15 mouse cellular contexts compared by ENCODE assay signal in the genomic region with DNA sequence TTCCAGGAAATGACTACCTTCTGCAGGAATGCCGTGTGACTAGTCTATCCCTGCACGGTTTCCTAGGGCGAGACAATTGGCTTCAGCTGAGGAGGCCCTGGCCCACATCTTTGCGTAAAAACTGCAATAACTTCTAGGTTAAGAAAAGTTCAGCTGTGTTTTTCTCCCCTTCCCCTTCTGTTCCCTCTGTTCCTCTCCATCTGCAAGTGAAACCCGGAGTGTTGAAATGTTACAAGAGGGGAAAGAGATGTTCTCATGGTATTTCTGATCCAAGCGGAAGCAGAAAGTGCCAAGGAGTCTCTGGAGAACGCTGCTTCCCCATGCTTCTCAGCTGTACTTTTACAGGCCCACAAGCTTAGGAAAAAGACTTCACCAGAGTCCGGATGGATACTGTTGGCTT.
DNase-seq lines count a peak whose midpoint lies in the region; ATAC-seq lines count a peak whose summit lies in the region.
"Had no signal": no experiment of that assay in that cellular context is flagged by ENCODE, and none has a peak within 500 bp of the region (broad histone marks: within the 10 kb centered on the region; RNA-seq: fewer than 3 reads in every experiment).

No protein-coding gene starts in this region.

- 0 out of 2 replicates have a peak, but pooled peaks cover 3% of the 10 kb centered on the region for H3K27me3 ChIP-seq in kidney, embryonic 15.5 days
- H3K27me3 ChIP-seq in embryonic facial prominence, embryonic 15.5 days: no peaks in the 10 kb centered on the region
- H3K27me3 ChIP-seq in limb, embryonic 10.5 days (ENCODE audit: low read depth, poor library complexity, severe bottlenecking): peaks cover 12% of the 10 kb centered on the region; the same call in 1 of the 2 replicates
- H3K27me3 ChIP-seq: hindbrain, embryonic 12.5 days; neural tube, embryonic 12.5 days had no signal

- H3K9me3 ChIP-seq in kidney, embryonic 15.5 days (replicated peaks): no peaks in the 10 kb centered on the region
- no peaks in the 10 kb centered on the region for H3K9me3 ChIP-seq in embryonic facial prominence, embryonic 15.5 days (replicated peaks)
- H3K9me3 ChIP-seq in limb, embryonic 10.5 days (replicated peaks): no peaks in the 10 kb centered on the region
- H3K9me3 ChIP-seq: hindbrain, embryonic 12.5 days; midbrain, embryonic 12.5 days; neural tube, embryonic 12.5 days had no signal

- DNase-seq in kidney, adult 8-10 months: no peak
- peak; percentile 79 for DNase-seq in heart, adult 8-10 months (ENCODE audit: low spot score)
- no peak for DNase-seq in limb, embryonic 10.5 days (ENCODE audit: low spot score)
- DNase-seq in cerebellum, postnatal 10 days: no peak
- DNase-seq in right cerebral cortex, adult 18-20 months: no peak
- no peak for DNase-seq in ovary, postnatal 36 days (ENCODE audit: low spot score)
- DNase-seq: cerebellum, adult 9-10 months; right cerebral cortex, postnatal 14 days had no signal

- no peak overlapping the region for H3K4me2 ChIP-seq in kidney, embryonic 15.5 days
- H3K4me2 ChIP-seq in embryonic facial prominence, embryonic 15.5 days (replicated peaks): no peak overlapping the region
- H3K4me2 ChIP-seq: hindbrain, embryonic 12.5 days; midbrain, embryonic 12.5 days; neural tube, embryonic 12.5 days had no signal

- H3K9ac ChIP-seq in kidney, embryonic 15.5 days: no peak overlapping the region
- no peak overlapping the region for H3K9ac ChIP-seq in embryonic facial prominence, embryonic 15.5 days
- H3K9ac ChIP-seq: hindbrain, embryonic 12.5 days; liver, embryonic 14.5 days; midbrain, embryonic 12.5 days; neural tube, embryonic 12.5 days had no signal

- no peak overlapping the region for H3K4me3 ChIP-seq in kidney, embryonic 15.5 days (replicated peaks)
- H3K4me3 ChIP-seq in embryonic facial prominence, embryonic 15.5 days (replicated peaks): no peak overlapping the region
- no peak overlapping the region for H3K4me3 ChIP-seq in limb, embryonic 10.5 days
- H3K4me3 ChIP-seq: hindbrain, embryonic 12.5 days; layer of hippocampus, adult 2 months; midbrain, embryonic 12.5 days; neural tube, embryonic 12.5 days had no signal

- 58% methylated on average over 8 of the region's 8 CpGs for WGBS in kidney, embryonic 15.5 days
- 37% methylated on average over 8 of the region's 8 CpGs for WGBS in embryonic facial prominence, embryonic 15.5 days
- WGBS in limb, embryonic 10.5 days: 80% methylated on average over 8 of the region's 8 CpGs

- H3K4me1 ChIP-seq in kidney, embryonic 15.5 days: peaks cover 22% of the 10 kb centered on the region
- peaks cover 25% of the 10 kb centered on the region for H3K4me1 ChIP-seq in embryonic facial prominence, embryonic 15.5 days
- H3K4me1 ChIP-seq in limb, embryonic 10.5 days: peaks cover 41% of the 10 kb centered on the region
- H3K4me1 ChIP-seq: midbrain, embryonic 12.5 days; neural tube, embryonic 12.5 days had no signal

- H3K36me3 ChIP-seq in kidney, embryonic 15.5 days: no peaks in the 10 kb centered on the region
- no peaks in the 10 kb centered on the region for H3K36me3 ChIP-seq in embryonic facial prominence, embryonic 15.5 days
- no peaks in the 10 kb centered on the region for H3K36me3 ChIP-seq in limb, embryonic 10.5 days
- H3K36me3 ChIP-seq: hindbrain, embryonic 12.5 days; midbrain, embryonic 12.5 days; neural tube, embryonic 12.5 days had no signal

- no peak for ATAC-seq in kidney, embryonic 15.5 days (replicated peaks; ENCODE audit: low FRiP score)
- ATAC-seq in embryonic facial prominence, embryonic 15.5 days (ENCODE audit: insufficient number of reproducible peaks, low FRiP score, low TSS enrichment, low read depth): peak; percentile 31; the same call in 1 of the 2 replicates

- peak overlapping the region; percentile 29; the same call in 1 of the 2 replicates for H3K27ac ChIP-seq in kidney, embryonic 15.5 days
- H3K27ac ChIP-seq in embryonic facial prominence, embryonic 15.5 days (replicated peaks): peak overlapping the region; percentile 66; the same call in 1 of the 2 replicates
- peak overlapping the region; percentile 38 for H3K27ac ChIP-seq in limb, embryonic 10.5 days
- H3K27ac ChIP-seq: hindbrain, embryonic 12.5 days; layer of hippocampus, adult 2 months; liver, embryonic 14.5 days; midbrain, embryonic 12.5 days; neural tube, embryonic 12.5 days had no signal
